Mouse (Mus musculus) E14TG2a.4 (cell line): ENCODE measurements at regions not wholly inside any gene's neighbourhood (a gene's known extent, or its start where the extent isn't known, plus 50 kb on each side); places are given as distances from the start of the nearest gene placed in this dataset.

Source experiments
- CTCF ChIP-seq: conservative IDR thresholded peaks from 2 replicates; pipeline ENCODE4 v1.5.1; 2014; ENCODE audit warnings: low read length
- POU5F1 ChIP-seq: IDR thresholded peaks from 2 replicates; pipeline ENCODE4 v1.6.1; 2014; ENCODE audit warnings: low read length, borderline replicate concordance

DNA sequence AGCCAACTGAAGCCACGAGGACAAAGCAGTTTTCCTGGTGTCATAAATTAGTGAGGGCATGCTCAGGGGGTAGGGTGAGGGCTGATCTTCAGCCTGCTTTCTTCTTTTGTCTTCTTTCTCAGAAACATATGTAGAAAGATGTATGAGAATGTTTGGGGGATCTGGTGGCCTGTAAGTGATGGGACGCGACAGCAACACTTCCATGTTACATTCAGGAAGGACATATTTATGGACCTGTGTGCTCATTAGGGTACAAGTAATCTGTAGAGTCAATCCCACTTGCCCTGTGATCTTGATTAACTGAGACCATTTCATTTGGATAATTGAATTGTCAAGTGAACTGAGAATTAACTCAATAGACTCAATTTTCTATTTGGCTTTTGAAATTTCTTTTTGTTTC lies 486.1 kb upstream of the Fam160b2 start:
- TF ChIP-seq CTCF (no peak), POU5F1 (no peak)
